Mouse (Mus musculus): ENCODE data around the gene Rps3.

- TF ChIP-seq CTCF (conservative IDR thresholded peaks at IDR 0.05; ENCODE audit: low read length) = no peak
- no peak for TF ChIP-seq NANOG (IDR thresholded peaks at IDR 0.05; ENCODE audit: borderline replicate concordance, low read length)
- no peak for TF ChIP-seq POU5F1 (IDR thresholded peaks at IDR 0.05; ENCODE audit: borderline replicate concordance, low read length)
Observed at GRCm38 (mm10) chr7:99531408-99531970, 48.0 kb upstream of the Rps3 start.
